Mouse (Mus musculus): ENCODE measurements at regions not wholly inside any gene's neighbourhood (a gene's known extent, or its start where the extent isn't known, plus 50 kb on each side); places are given as distances from the start of the nearest gene placed in this dataset.
"Not testable (repeated sequence)": the region's sequence is repeated elsewhere in the genome, so short reads cannot be mapped to it uniquely, and the experiment has no call there.

DNA sequence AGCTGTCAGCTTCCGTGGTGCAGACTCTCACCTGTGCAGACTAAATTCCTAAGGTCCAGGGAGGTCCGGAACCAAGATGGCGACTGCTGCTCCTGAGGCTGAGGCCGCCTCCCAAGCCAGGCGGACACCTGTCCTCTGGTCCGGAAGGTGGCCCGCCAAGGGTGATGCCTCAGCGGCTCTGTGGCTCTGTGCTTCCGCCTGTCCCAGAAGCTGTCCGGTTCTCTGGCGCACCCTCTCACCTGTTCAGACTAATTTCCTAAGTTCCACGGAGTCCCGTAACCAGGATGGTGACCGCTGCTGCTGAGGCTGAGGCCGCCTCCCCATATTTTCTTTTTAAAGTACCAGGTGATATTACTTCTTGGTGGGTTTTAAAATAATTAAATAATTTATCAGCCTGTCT lies 65.4 kb upstream of the B3galnt2 start:
- H3K27ac ChIP-seq, H3K4me3 ChIP-seq, DNase-seq: not testable (repeated sequence)
- intact Hi-C loops (cut with DNase I), result loop anchor here (1.0 to 10.0 kb wide), 2 partner anchors 146 to 289 kb away; partner anchors contain the start of gene Tbce

DNA sequence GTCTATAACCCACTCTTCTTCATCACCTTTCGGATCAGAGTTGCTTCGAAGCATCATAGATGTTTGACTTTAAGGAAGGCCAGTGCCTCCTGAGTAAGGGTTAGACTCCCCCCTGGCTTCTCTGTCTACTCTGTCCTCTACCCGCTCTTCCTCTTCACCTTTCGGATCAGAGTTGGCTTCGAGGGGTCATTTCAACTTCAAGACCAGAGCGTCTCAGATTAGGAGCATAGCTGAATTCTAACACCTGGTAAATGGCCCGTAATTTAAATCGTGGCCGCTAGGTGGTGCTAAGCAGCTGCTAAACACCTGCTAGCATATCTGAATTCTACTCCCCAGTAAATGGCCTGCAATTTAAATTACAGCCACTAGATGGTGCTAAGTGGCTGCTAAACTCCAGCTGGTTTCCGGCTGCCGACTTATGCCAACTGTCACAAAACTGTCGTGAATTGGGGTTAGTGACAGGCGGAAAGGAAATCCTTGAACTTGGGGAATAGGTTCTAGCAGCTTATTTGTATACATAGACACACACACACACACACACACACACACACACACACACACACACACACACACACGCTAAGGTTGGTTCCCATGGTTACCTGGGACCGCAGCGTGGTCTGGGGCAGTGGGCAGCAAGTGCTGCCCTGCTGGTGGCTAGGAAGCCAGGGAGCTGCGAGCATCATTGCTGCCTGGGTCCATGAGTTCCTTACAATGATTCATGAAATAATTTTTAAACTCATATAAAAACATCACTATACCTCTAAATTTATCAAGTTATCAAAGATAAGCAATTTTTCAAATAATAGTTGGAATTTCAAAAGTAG lies 64.8 kb upstream of the B3galnt2 start:
- peak overlapping the region; percentile 67 for H3K4me3 ChIP-seq
- intact Hi-C loops (cut with DNase I), result loop anchor here (1.0 to 10.0 kb wide), 3 partner anchors 145 to 418 kb away; partner anchors contain the start of gene Tbce
- no peak; the same call in 1 of the 2 replicates for TF ChIP-seq CTCF (IDR thresholded peaks at IDR 0.05)
- peak overlapping the region; percentile 68 for H3K27ac ChIP-seq
- DNase-seq, result peak; percentile 92

DNA sequence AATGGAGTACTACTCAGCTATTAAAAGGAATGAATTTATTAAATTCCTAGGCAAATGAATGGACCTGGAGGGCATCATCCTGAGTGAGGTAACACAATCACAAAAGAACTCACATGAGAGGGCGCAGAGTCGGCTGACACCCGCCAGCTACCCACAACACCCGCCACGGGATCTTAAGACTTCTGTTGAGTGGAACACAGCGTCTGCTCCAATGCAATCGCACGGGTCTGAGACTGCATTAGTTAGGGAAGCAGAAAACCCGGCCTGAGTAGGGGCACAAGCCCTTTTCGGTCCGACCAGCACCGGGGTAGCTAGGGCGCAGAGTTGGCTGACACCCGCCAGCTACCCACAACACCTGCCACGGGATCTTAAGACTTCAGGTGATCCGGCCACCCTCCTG lies 52.1 kb upstream of the B3galnt2 start:
- H3K27ac ChIP-seq; DNase-seq; H3K4me3 ChIP-seq; intact Hi-C loops (cut with DNase I): not testable (repeated sequence)
